Mouse (Mus musculus) thymus, postnatal 14 days (tissue): Measurements from ENCODE around the gene Farsa.
"Not testable (repeated sequence)": the region's sequence is repeated elsewhere in the genome, so short reads cannot be mapped to it uniquely, and the experiment has no call there.

Experiments used
- DNase-seq: peaks from one replicate; pipeline ENCODE4 v3.0.0; 2021

The Farsa gene

DNA sequence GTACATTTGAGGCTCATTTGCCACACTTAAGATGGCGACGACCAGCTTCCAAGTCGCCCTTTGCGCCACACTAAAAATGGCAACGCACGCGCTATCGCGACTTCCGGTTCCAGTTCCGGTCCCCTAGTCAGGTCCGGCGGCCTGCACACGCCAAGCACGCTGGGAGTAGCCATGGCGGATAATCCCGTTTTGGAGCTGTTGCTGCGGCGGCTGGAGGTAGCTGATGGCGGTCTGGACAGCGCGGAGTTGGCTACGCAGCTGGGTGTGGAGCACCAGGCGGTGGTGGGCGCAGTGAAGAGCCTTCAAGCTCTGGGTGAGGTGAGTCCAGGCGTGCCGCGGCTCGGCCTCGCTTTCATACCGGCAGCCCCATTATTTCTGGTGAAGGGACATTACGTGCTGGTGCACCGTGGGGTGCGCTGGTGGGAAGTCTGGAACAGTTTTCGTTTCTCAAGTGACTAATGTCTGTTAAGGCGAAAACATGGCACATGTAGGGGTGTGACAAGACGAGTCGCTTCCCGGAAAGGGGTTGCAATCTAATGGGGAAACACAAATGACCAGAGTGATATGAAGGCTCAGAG lies at the start of gene Farsa:
Farsa (plus strand) TSS at position 126 of the 578 bp plus-strand sequence.
- peak; percentile 91 for DNase-seq

DNA sequence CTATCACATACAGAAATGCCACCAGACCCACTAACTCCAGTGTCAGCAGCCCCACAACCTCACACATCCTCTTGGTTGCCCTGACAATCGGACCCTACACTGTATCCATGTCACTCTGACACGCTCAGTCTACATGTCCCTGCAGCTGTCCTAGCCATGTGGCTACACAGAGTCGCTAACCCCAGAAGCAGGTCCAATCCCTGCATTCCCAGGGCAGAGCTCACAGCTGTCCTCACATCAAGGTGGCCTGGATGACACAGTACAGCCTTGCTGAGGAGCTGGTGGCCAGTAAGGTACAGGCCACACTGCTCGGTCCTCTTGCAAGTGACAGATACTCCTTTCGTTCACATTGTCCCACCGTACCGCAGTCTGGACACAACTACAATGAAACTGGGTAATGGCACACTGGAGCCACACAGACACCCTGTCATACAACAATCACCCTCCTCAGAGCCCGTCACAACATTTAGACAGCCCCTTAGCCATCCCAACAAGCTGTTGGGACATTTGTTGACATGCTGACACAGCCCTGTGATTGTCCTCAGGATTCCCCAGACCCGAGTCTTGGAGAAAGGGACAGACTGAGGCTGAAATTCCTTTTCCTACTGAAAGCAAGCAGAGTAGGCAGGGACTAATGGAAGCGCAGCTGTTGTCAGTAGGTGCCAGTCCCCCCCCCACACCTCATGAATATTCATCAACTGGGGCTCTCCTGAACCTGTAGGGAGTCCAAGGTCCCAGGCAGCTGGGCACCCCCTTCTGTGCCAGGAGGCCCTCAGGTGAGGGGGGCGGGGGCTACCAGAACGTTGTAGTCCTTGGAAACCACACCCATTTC lies 47.5 kb upstream of the Farsa start:
- DNase-seq = no peak

DNA sequence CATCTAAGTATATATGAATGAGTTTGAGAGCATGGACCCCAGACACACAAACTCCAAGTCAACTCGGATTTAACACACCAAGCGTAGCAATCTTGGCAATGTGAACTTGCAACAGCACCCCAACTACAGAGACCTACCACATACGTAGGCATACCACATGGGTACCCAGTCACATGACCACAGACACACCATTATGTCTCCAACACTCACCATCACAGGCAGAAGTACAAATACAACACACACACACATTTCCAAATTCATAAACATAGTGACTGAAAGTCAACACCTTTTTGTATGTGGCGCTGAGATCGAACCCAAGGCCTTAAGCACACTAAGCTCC lies 46.9 kb upstream of the Farsa start:
- DNase-seq = no peak

DNA sequence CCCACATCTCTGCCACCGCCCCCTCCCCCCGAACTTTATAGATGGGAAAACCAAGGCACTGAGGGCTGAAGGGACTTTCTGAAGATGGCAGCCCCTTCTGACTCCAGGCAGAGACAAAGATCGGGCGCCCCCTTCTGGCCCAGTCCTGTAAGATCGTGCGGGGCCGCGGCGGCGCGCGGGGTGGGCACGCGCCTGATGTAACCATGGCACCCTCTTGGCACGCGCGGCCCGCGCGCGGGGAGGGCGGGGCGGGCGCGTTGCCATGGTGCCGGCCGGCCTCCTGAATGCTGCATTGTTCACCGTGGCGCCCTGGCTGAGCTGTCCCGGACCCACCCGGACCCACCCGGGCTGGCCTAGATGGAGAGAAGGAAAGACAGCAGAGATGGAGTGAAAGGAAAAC lies 45.9 kb upstream of the Farsa start:
- DNase-seq = peak; percentile 88

DNA sequence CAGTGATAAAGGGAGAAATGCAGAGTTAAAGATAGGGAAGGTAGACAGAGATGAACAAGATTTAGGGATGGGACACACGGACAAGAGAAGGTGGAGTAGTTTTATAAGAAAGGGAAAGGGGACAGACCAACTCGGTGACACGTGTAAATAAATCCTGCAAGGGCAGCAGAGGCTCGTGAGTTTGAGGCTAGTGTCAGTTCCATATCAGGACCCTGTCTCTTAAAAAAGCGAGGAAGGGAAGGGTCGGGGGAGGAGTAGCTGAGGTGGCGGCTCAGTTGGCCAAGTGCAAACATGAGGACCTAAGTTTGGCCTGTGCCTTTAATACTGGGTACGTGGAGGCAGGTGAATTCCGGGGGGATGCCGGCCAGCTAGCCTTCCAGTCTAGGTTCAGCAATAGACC lies 45.5 kb upstream of the Farsa start:
- no peak for DNase-seq

DNA sequence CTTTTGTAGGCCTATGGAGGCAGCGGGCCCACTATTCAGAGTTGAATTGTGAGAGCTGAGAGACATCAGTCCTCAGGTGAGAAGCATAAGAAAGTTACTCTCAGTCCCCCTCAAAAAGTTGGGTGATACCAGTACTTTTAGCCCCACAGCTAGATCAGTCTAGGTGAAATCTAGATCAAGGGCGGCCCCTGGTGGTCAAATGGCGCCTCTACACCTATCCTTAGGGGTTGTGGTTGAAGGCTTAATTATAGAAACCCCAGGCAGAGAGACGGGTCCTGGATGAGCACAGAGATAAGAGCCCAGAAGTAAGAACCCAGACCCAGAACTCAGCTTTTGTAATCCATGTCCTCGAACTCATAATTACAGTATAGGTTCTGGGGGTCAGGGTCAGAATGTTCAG lies 43.7 kb upstream of the Farsa start:
- DNase-seq = peak; percentile 84

DNA sequence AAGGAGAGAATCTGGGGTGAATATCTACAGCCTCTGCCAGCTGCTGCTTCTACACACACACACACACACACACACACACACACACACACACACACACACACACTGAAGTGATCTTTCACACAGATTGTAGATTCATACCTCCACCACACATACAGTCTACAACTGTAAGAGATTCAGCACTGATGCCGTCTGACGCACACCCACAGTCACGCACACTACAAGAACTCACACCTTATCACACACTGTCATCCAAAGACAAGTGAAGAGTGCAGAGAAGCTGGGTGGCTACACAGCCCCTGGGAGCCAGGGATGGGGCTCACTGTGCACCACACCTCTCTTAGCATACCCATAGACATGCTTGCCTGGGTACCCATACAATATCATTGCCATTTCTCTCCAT lies 43.0 kb upstream of the Farsa start:
- DNase-seq = no peak

DNA sequence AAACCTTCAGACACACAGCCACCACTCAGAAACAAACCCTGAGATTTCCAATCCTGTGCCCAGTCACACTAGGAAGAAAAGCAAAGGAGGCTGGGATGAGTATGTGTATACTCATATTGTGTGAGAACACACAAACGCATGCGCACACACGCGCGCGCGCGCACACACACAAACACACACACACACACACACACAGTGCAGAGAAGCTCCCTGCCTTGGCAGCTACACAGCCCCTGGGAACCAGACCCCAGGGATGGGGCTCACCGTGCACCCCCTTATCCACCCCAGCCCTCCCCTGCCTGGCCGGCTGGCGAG lies 42.6 kb upstream of the Farsa start:
- no peak for DNase-seq

DNA sequence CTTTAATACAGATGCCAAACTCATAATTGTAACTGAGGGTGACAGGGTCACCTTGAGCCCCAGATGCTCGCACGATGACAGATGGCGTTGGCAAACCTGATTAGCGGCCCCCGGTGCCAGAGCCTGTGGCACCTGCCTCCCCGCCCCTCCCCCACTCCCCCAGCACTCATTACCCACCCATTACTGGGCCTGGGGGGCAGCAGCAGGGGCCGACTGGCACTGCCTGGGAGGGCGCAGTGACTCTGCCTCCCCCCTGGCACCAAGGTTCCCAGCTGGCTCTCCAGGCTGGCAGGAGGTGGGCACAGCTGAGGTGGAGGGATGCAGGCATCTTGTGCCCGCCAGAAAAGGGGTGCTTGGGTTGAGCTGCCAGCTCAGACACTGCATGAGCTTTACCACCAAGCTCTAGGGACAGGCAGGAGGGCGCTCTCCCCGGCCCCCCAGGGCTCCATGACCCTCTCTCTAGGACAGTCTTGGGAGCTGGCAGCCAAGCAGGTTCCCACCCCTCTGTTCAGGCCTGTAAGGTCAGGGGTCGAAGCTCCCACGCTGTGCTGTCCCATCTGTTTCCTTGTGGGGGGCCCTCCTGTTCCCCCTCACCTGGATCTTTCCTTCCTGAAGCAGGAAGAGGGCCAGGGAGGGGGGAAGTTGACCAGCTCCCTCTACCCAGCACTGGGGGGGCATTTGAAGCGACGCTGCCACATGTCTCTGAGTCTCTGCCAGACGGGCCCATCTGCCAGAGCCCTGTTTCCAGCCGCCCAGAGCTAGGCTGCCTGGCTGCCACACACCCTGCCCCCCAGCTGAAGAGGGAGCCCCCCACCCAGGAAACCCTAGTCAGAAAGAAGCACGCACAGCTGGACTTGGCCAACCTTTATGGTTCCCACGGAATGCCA lies 42.0 kb upstream of the Farsa start:
- DNase-seq = no peak

DNA sequence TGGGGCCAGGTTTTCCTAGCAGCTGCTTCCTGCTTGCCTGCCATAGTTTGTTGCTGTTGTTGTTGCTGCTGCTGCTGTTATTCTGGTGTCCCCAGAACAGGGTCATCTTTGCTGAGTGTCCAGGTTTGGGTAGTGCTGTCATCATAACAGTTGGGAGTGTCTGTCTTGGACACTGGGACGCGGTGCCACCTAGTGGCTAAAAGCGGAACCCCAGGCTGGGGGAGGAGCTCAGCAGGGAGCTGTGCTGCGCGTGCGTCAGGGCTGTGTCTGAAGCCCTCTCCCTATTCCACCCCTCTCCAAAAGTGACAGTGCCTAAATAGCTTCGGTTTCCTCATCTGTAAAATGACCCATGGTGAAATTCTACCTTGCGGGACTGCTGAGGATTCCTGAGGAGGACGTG lies 41.2 kb upstream of the Farsa start:
- peak; percentile 94 for DNase-seq

DNA sequence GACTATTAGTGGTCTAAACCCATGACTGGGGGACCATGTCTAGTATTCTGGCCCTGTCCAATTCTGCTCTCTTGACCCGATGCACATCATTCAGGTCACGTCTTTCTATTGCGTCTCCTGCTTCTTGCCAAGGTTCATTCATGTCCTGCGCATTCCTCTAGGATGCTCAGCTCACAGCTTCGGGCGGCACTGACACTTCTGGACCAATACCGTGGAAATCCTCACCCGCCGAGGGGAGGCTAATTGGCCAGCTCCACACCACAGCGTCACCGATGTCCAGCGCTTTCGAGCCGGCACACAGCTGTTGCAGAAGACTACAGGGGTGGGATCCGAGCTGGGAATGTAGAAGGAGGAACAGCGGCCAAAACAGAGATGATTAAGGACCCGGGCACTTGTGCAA lies 40.7 kb upstream of the Farsa start:
- DNase-seq = no peak

DNA sequence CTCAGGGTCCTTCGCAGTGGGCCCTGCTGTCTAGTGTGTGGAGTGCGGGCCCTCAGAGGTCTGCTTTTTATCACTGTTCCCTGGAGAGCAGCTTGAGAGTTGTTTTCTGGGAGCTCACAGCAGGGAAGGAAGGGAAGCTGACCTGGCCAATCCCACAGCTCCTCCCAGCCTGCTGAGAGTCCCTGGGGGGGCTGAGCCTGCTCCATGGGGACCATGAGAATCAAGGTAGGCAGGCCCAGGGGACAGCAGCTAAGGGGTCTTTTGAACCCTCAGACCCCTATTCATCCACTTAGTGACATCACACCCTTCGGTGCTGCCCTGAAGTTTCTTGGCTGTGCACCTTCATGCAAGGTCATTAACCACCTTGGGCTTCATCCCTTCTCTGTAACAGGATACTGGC lies 34.1 kb upstream of the Farsa start, which contains the start of gene Dand5:
Dand5 (minus strand) TSS at position 101 of the 400 bp plus-strand sequence.
- DNase-seq = no peak

DNA sequence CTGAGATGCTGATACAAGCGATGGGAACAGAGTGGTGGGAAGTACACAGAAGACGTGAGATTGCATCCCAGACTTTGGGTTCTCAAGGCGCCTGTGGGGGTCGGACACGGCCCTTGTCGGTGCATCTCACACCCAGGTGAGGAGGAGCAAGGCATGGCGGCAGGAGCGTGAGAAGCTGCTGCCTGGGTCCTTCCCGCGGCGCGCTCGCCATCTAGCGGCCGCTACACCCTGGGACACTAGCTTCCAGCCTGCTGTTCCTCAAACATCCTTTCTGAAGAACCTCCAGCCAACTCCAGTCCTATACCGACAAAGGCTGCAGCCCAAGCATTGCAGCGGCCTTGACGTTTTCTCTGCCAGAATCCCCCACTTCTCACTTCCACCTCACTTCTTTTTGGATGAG lies 33.1 kb upstream of the Farsa start:
- peak; percentile 73 for DNase-seq

DNA sequence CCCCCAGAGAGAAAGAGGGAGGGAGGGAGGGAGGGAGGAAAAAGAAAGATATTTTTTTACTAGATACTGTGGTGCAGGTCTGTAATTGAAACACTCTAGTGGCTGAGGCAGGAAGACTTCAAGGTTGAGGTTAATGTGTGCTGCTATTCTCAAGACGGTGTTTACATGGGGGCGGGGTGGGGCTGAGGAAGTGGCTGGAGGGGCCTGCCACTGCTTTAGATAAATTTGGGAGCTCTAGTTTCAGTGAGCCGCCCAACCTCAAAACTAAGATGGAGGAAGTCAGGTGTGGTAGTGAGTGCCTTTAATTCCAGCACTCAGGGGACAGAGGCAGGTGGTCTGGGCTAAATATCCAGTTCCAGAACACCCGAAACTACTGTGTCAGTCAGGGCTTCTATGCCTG lies 31.2 kb upstream of the Farsa start:
- peak; percentile 63 for DNase-seq

DNA sequence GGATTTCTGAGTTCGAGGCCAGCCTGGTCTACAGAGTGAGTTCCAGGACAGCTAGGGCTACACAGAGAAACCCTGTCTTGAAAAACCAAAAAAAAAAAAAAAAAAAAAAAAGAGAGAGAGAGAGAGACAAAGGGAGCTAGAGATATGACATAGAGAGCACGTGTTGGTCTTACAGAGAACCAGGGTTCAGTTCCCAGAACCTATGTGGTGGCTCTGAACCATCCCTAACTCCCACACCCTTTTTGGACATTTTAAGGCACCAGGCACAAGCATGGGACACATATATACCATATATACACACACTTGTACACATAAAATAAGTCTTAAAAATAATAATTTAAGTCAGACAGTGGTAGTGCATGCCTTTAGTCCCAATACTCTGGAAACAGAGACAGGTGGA lies 30.3 kb upstream of the Farsa start:
- DNase-seq = not testable (repeated sequence)

DNA sequence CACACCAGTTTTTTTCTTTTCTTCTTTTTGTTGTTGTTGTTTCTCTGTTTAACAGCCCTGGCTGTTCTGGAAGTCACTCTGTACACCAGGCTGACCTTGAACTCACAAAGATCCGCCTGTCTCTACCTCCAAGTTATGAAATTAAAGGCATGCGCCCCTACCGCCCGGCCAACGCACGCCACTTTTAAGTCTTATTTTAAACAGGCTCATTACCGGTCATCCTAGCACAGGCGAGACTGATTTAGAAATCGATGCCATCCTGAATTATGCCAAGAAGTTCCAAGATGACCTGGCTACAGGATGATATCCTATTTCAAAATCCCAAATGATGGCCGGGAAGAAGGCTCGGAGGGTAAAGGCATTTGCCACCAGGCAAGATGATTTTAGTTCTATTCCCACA lies 25.3 kb upstream of the Farsa start, which contains the start of gene Gadd45gip1:
Gadd45gip1 (plus strand) TSS at position 33 of the 400 bp plus-strand sequence.
- peak; percentile 42 for DNase-seq

DNA sequence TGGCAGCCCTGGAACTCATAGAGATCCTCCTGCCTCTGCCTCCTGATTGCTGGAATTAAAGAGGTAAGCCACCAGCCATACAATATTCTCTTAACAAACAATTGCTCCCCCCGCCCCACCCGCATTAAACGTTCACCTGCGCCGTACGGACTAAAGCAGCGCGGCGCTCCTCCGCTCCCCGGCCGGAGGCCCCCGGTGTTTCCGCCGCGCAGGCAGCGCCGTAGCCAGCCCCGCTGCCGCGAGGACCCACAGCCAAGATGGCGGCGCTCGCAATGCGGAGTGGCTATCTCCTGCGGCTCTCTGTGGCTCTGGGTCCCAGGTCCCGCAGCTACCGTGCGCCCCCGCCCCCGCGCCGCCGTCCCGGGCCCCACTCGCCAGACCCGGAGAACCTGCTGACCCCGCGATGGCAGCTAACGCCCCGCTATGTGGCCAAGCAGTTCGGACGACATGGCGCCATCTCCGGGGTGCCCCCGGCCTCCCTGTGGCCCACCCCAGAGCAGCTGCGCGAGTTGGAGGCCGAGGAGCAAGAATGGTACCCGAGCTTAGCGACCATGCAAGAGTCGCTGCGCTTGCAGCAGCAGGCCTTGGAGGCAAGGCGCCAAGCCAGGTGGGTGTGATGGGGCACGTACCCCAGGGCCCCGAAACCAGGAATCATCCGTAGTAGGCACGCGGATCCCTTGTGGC lies 24.6 kb upstream of the Farsa start:
- DNase-seq = peak; percentile 90

DNA sequence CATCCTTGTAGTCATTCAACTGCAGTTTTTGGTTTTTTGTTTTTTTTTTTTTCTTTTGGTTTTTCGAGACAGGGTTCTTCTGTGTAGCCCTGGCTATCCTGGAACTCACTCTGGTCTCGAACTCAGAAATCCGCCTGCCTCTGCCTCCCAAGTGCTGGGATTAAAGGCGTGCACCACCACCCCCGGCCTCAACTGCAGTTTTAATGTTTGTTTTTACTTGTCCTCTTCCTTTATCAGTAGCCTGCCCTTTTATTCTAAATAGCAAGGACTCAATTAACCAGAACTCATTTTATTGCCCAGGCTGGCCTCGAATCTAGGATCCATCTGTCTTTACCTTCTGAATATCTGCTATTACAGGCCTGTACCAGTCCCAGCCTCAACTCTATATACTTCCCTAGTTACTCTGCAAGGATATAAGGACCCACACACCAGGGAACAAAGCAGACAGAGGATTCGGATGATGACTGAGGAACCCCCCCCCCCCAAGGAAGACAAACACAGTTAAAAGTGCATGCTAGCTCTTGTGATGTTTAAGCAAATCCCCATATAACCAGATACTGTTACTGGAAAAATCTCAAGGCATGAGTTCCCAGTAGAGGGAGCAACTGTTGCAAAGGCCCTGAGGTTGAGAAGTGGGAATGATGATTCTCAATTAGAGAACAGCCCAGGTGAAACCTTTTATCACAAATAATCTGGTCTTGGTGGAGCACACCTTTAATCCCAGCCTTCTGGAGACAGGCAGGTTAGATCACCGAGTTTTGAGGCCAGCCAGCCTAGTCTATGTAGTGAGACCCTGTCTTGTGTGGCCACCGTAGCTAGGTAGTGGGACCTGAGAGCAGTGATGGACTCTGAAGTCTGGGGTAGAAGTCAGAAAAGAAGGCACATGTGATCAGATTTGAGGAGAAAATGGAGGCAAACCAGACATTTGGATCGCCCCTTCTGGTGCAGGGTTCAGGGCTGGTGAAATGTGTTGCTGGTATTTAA lies 23.7 kb upstream of the Farsa start:
- no peak for DNase-seq

DNA sequence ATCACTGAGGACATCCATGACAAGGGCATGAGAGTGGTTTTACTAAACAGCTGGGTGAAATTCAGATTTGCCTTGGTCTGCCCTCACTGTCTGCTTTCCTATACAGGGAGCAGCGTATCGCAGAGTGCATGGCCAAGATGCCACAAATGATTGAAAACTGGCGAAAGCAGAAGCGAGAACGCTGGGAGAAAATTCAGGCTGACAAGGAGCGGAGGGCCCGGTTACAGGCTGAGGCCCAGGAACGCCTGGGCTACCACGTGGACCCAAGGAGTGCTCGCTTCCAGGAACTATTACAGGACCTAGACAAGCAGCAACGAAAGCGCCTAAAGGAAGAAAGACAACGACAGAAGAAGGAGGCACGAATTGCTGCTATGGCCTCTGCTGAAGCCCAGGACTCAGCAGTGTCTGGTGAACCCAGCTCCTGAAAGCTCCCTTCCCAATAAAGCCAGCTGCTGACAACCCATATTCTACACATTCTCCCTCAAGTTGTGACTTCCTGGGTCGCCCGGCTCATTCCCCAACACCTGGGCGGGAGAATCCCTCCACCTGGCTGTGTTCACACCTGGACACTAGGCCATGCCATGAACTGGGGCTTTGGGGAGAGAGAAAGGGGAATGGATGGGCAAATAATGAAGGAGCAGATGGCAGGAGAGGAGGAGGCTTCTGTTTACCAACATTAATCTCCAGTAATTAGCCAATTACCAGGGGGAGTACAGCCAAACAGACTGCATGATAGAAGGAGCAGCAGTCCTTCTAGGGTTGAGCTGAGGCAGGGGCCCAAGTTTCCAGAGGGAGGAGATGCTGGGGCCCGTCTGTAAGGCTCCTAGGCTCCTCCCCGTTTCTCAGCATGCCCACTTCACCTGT lies 22.6 kb upstream of the Farsa start:
- DNase-seq = no peak

DNA sequence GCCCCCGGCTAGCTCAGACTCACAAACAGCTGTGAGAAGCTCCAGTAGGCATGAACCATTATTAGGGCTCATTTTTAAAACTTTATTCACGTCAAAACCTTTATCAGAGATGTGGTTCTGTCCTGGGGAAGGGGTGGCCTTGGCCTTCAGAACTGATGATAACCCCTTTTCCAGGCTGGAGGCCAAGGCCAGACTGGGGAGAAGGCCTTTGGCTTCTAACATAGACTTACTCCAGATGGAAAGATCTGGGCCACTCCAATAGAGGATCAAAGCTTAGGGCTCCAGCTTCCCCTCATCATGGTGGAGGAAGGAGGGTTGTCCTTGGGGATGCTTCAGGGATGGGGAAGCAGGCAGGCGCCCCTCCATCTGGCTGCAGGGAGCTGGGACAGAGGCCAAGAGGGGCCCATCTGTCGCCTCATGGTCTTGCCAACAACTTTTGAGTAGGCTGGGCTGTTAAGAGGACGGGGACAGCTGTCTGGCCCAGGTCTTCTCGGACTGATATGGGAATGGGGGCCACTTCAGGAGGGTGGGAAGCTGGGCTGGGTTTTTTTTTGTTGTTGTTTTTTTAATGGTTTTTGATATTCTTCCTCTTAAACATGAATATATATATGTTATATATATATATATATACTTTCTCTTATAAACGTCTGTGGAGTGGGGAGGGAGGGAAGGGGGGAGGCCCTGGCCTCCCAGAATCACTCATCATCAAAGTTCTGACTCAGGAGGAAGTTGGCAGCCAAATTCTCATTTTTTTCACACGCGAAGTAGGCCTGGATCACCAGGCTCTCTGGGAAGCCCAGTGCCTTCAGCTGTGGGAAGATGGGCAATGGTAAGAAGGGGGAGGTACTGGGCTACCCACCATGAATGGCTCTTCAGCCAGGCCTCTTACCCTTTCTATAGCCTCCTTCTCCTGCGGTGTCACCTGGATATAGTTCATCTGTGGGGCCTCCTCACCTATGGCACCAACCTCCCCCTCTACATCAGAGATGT lies 21.6 kb upstream of the Farsa start:
- no peak for DNase-seq
